Mouse (Mus musculus) small intestine, adult 2 months (tissue): ENCODE data around the gene Srd5a2.

Source experiments
- CTCF ChIP-seq: fragments of 200-500 bp; IDR thresholded peaks from 2 replicates; pipeline ENCODE4 v1.5.1; 2012; ENCODE audit warnings: low read depth, mild to moderate bottlenecking, control low read depth, inconsistent platforms, low read length, moderate library complexity, mixed read lengths; ENCODE audit not compliant: insufficient replicate concordance, insufficient read length; ENCODE audit errors: extremely low read depth
- POLR2A ChIP-seq: fragments of 200-500 bp; IDR thresholded peaks from 2 replicates; pipeline ENCODE4 v1.6.1; 2012; ENCODE audit warnings: low read depth, mild to moderate bottlenecking, control low read depth, inconsistent platforms, low read length, moderate library complexity

GRCm38 (mm10) chr17:73986571-73986970, 61.1 kb downstream of the Srd5a2 start:
- TF ChIP-seq CTCF (no peak), POLR2A (no peak)
